Mouse (Mus musculus): Measurements from ENCODE around the gene Nktr.

Nktr gene

GRCm38 (mm10) chr9:121718792-121719318, at the start of gene Nktr:
Gene Nktr (plus strand): TSS chr9:121719169.
- DNase-seq (ENCODE audit: low spot score) = peak; percentile 99

- no peak for DNase-seq (ENCODE audit: low spot score)
Measured at GRCm38 (mm10) chr9:121669348-121669791, 49.6 kb upstream of the Nktr start.

DNA sequence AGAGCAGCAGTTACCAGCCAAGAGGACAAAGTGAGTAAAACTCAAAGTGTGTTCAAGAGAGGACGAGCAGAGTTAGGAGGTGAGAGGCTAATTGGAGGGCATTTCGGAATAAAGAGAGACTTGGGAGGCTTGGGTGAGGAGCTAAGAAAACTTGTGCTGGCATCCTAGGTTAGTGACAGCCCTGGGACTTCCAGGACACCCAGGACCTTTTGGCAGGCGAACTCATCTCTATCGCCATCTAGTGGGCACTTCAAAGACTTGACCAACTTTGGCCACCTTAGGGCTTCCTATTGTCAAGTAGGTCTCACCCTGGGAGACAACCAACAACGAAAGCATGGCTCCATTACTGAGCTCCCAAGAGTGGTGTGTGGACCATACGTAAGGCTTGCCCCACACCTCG, 47.7 kb upstream of the Nktr start:
- peak; percentile 45 for DNase-seq (ENCODE audit: low spot score)

- no peak for DNase-seq (ENCODE audit: low spot score)
Measured at GRCm38 (mm10) chr9:121672311-121672710, 46.7 kb upstream of the Nktr start.

GRCm38 (mm10) chr9:121673716-121674115, 45.3 kb upstream of the Nktr start:
- DNase-seq (ENCODE audit: low spot score) = no peak

DNA sequence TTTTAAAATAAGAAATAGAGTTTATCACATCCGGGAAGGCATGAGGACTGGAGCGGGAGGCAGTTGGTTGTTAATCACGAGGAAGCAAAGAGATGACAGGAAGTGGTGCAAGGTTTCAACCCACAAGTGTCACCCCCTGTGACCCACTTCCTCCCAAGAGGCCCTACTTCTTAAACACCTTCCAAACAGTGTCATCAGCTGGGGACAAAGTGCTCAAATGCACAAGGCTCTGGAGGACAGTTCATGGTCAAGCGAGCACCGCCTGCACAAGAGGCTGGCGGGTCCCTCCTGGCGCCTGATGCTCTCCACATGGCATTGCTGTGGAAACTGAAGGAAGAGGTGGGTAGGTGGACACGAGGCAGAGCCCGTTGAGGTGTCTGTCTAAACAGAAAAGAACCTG, 44.0 kb upstream of the Nktr start:
- no peak for DNase-seq (ENCODE audit: low spot score)

- no peak for DNase-seq (ENCODE audit: low spot score)
Measured at GRCm38 (mm10) chr9:121675556-121675955, 43.4 kb upstream of the Nktr start.

DNA sequence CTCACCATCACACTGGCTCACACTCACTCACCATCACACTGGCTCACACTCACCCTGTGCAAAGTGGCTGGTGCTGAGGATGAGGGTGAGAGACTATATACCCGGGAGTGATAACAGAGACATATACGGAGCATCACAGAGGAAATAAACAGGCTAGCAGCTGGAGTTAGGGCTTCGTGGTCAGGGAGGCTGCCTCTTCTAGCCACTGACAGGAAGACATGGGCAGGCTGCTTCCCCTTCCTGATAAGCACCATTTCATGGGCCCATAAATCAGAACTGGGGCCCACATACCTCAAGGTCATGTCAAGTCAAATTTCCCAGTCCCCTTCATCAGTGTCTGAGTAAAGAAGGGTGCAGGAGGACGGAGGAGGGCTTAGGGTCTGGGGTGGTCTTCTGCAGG, 41.9 kb upstream of the Nktr start:
- DNase-seq (ENCODE audit: low spot score) = no peak

DNA sequence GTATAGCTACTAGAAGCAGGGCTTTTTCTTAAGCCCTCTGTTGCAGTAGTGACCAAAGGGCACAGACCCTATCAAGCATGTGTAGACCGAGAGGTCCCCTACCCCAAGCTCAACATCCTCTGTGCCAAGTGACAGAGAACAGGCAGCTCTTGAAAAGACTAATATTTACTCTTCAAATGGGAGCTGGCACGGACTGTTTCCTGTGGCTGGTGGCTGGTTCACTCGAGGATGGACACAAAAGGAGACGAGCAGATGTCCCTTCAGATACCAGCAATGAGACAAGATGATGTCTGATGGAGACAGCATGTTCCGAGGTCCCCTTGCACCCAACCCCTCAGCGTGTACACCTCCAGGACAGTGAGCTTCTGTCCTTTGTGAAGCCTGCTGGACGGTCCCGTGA, 41.5 kb upstream of the Nktr start:
- no peak for DNase-seq (ENCODE audit: low spot score)

GRCm38 (mm10) chr9:121679549-121679948, 39.4 kb upstream of the Nktr start:
- peak; percentile 52 for DNase-seq (ENCODE audit: low spot score)

DNA sequence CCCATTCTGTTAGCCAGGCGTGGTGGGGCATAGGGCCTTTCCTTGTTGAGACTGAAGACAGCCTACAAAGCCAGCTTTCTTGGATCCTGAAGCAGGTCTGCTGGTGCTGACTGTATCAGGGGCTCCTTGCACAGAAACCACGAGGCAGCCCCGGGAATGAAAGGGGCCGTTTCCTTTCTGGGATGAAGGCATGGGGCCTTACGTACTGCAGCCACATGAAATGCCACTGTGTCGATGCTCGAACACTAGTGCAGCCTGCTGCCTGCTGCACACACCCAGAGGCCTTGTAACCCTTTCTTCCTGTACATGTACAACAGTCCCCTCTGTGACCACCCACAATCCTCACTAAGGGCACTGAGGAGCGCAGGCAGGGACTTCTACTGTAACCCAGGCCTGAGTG, 37.8 kb upstream of the Nktr start:
- no peak for DNase-seq (ENCODE audit: low spot score)

- DNase-seq (ENCODE audit: low spot score) = no peak
Measured at GRCm38 (mm10) chr9:121682037-121682680, 36.8 kb upstream of the Nktr start.

GRCm38 (mm10) chr9:121684702-121685101, 34.3 kb upstream of the Nktr start:
- DNase-seq (ENCODE audit: low spot score) = no peak

DNA sequence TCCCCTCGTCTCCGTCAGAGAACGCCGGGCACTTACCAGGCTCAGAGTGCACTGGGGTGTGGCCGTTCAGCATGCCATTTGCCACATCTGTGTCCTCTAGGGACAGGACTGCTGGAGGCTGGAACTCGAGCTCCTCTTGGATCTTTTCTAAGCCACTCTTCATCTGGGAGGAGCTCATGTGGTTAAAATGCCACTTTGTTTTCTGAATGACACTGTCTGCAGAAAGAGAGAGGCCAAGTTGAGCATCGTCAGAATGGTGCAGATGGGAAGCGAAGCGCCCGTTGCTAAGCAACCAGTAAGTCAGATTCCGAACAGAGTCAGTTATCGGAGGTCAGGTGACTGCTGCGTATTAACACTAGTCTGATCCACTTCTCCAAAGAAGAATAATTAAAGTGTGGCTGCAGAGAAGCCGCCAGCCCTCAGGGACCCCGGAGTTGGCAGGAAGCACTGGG, 28.7 kb upstream of the Nktr start:
- DNase-seq (ENCODE audit: low spot score) = peak; percentile 78

GRCm38 (mm10) chr9:121690734-121691133, 28.2 kb upstream of the Nktr start:
- no peak for DNase-seq (ENCODE audit: low spot score)

- no peak for DNase-seq (ENCODE audit: low spot score)
Measured at GRCm38 (mm10) chr9:121694736-121695135, 24.2 kb upstream of the Nktr start.

DNA sequence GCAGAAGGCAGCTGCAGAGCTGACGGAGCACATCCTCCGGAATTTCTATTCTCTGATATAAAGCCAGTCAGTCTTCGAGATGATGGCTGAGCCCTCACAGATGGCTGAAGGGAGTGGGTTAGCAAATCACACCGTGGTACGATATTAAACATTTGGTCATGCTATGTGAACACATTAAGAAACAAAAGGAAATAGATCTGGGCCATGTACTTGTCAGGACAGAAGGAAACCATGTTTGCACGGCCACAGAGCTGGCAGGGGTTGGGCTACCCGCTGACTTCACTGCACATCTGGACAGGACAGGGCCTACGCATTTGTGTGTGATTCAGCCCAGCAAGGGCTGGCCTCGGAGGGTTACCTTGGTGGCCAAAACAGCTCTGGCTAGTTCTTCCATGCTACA, 22.3 kb upstream of the Nktr start:
- no peak for DNase-seq (ENCODE audit: low spot score)

GRCm38 (mm10) chr9:121697150-121698049, 21.6 kb upstream of the Nktr start:
- DNase-seq (ENCODE audit: low spot score) = peak; percentile 71

DNA sequence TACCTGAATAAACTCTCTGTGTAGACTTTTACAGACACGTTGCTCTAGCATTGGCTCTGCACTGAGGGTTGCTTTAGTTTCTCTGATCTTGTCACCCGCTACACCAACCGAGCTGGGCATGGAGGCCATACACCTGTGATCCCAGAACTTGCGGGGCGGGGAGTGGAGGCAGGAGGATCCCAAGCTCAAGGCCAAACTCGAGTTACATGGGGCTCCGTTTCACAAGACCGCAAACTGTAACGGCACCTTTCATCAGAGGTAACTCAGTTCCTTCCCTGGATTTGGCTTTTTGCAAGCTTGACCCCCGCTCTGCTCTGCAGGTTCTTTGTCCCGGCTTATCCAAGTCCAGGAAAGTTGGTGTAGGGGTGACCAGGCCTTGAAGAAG, 14.7 kb upstream of the Nktr start:
- no peak for DNase-seq (ENCODE audit: low spot score)

DNA sequence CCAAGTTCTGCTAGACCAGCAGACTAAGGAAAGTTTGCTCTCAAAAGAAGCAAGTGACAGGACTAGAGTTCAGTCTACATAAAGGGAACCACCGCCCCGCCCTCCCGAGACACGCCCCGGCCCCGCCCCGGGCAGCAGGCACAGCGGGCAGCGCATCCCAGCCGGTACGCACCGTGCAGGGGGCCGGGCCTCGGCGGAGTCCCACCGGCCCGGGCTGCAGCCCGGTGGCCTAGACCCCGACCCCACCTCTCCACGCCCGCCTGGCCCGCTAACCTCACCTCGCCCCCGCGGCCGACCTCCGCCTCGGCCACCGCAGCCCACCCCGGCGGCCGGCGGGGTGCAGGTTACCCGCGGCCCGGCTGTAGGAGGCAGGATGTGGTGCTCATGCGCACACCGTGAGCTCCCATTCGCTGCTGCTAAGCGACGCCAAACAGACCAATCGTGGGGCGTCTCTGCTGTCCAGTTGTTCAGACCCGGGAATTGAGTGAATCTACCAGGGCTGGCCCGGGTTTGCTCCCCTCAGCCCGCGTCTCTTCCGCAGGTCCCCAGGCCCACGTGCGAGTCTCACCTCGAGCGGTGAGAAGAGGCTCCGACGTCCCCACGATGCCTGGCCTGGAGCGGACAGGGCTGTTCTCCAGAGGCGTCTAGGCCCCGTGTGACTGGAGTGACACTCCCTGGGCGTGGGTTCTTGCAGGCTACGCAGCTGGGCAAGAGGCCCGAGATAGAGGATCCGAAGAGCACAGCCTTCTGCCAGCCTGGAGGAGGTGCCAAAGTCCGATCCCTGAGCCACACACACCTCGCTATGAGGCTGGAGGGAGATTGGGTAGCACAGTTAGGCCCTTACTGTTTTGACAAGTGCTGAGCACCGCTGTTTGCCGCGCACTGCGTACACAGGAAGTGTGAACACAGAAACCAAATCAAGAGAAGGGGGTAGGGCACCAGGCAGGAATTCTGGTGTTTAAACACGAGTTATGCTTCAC, 14.0 kb upstream of the Nktr start, which contains the start of gene Sec22c:
Sec22c (minus strand) TSS at position 845 of the 980 bp plus-strand sequence.
- peak; percentile 87 for DNase-seq (ENCODE audit: low spot score)

- no peak for DNase-seq (ENCODE audit: low spot score)
Measured at GRCm38 (mm10) chr9:121706029-121706675, 12.8 kb upstream of the Nktr start.
